Mouse (Mus musculus): ENCODE data around the gene Dpp6. TPM values are rescaled to one million over a fixed set of nuclear protein-coding genes. Genes with fewer than 3 reads are reported as not detected.

The Dpp6 gene
- total and polyA plus RNA-seq, 3 experiments, result 0.04 to 0.11 TPM; not detected in 1

GRCm38 (mm10) chr5:27336698-27337097, 519.7 kb downstream of the Dpp6 start:
- no peak overlapping the region for H3K4me3 ChIP-seq
- H3K79me2 ChIP-seq (replicated peaks; ENCODE audit: control insufficient read depth, insufficient read depth, low read length), result no peaks in the 10 kb centered on the region
- H3K4me1 ChIP-seq (ENCODE audit: control insufficient read depth, insufficient read depth, low read length), result no peaks in the 10 kb centered on the region
- WGBS, result 39% methylated on average over 2 of the region's 2 CpGs
- no peaks in the 10 kb centered on the region for H3K27me3 ChIP-seq (ENCODE audit: control insufficient read depth, insufficient read depth, low read length)
- intact Hi-C loops (cut with DNase I), result no loop called here
- no peak for TF ChIP-seq CTCF (IDR thresholded peaks at IDR 0.05)
- no peak for TF ChIP-seq POLR2A (IDR thresholded peaks at IDR 0.05; ENCODE audit: insufficient read depth, low read depth, low read length)
- TF ChIP-seq EP300 (IDR thresholded peaks at IDR 0.05; ENCODE audit: insufficient read depth, low read depth, low read length), result no peak
- H3K9ac ChIP-seq (ENCODE audit: low read depth, low read length), result no peak overlapping the region
- no peak overlapping the region for H3K27ac ChIP-seq
- no peaks in the 10 kb centered on the region for H3K36me3 ChIP-seq (ENCODE audit: control insufficient read depth, insufficient read depth, low read length)
- DNase-seq, result peak in 1 of 2 experiments; percentile 29

DNA sequence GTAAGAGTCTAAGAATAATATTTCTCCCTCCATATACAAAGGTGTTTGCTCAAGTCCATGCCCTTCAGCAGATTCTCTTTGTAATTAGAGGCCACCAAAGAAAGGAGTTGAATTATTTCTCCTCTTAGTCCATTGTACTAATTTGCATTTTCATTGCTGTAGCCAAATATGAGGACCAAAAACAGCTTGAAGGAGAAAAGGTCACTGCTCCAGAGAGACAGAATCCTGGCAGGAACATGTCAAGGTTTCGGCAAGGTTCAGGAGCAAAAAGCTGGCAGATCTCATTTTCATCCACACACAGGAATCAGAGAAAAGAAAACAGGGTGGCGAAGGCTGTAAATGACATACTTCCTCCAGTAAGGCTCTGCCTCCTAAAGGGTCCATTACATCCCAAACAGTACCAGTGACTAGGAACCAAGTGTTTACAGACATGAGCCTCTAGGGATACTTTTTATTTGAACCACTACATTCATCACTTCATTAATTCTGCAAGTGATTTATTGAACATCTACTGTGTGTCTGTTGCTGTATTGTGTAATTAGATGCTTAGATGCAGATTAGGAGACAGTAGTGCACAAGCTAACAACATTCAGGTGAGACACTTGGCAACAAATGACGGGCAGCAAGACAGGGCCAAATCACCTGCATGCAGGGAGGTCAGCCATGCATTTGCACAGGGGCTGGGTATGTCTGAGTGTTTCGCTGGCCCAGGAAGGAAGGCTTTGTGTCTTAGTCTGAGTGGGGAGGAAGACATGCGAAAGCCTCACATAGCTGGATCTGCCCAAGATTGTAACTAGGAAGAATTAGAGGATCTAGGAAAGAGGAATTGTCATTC, 522.4 kb downstream of the Dpp6 start:
- no peak for DNase-seq
- no peaks in the 10 kb centered on the region for H3K79me2 ChIP-seq (replicated peaks; ENCODE audit: control insufficient read depth, insufficient read depth, low read length)
- no peak overlapping the region for H3K4me3 ChIP-seq
- H3K4me1 ChIP-seq (ENCODE audit: control insufficient read depth, insufficient read depth, low read length), result no peaks in the 10 kb centered on the region
- 70% methylated on average over 5 of the region's 5 CpGs for WGBS
- no peak overlapping the region for H3K27ac ChIP-seq
- H3K9ac ChIP-seq (ENCODE audit: low read depth, low read length), result no peak overlapping the region
- H3K27me3 ChIP-seq (ENCODE audit: control insufficient read depth, insufficient read depth, low read length), result no peaks in the 10 kb centered on the region
- intact Hi-C loops (cut with DNase I), result no loop called here
- TF ChIP-seq EP300 (IDR thresholded peaks at IDR 0.05; ENCODE audit: insufficient read depth, low read depth, low read length) (no peak), POLR2A (IDR thresholded peaks at IDR 0.05; ENCODE audit: insufficient read depth, low read depth, low read length) (no peak)
- no peaks in the 10 kb centered on the region for H3K36me3 ChIP-seq (ENCODE audit: control insufficient read depth, insufficient read depth, low read length)

- intact Hi-C loops (cut with DNase I), result no loop called here
- H3K9ac ChIP-seq (ENCODE audit: low read depth, low read length), result no peak overlapping the region
- 63% methylated on average over 6 of the region's 6 CpGs for WGBS
- no peaks in the 10 kb centered on the region for H3K36me3 ChIP-seq (ENCODE audit: control insufficient read depth, insufficient read depth, low read length)
- H3K4me3 ChIP-seq, result no peak overlapping the region
- TF ChIP-seq EP300 (IDR thresholded peaks at IDR 0.05; ENCODE audit: insufficient read depth, low read depth, low read length), result no peak
- TF ChIP-seq POLR2A (IDR thresholded peaks at IDR 0.05; ENCODE audit: insufficient read depth, low read depth, low read length), result no peak
- no peak for TF ChIP-seq CTCF (IDR thresholded peaks at IDR 0.05)
- no peak for DNase-seq
- H3K27ac ChIP-seq, result no peak overlapping the region
- H3K27me3 ChIP-seq (ENCODE audit: control insufficient read depth, insufficient read depth, low read length), result no peaks in the 10 kb centered on the region
- no peaks in the 10 kb centered on the region for H3K4me1 ChIP-seq (ENCODE audit: control insufficient read depth, insufficient read depth, low read length)
- H3K79me2 ChIP-seq (replicated peaks; ENCODE audit: control insufficient read depth, insufficient read depth, low read length), result no peaks in the 10 kb centered on the region
These were observed 525.3 kb downstream of the Dpp6 start for GRCm38 (mm10) chr5:27342276-27342675.

DNA sequence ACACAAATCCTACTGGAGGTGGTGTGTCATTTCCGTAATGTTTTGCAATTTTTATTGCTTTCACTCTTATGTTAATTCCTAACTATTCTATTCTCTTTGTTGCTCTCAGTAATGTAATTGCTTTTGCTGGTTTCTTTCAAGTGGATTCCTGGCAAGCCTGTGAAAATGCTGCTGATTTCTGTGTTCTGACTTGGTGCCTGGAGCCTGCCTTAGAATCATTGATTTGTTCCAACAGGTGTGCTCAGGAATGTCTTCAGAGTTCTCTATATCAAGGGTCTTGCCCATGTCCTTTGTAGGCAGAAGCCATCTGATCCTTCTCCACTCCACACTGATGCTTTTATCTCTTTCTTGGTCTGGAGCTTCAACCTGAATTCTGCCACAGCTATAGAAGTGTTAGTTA, 526.6 kb downstream of the Dpp6 start:
- Histone ChIP-seq H3K79me2 (replicated peaks; ENCODE audit: control insufficient read depth, insufficient read depth, low read length) (no peaks in the 10 kb centered on the region), H3K9ac (ENCODE audit: low read depth, low read length) (no peak overlapping the region), H3K27me3 (ENCODE audit: control insufficient read depth, insufficient read depth, low read length) (no peaks in the 10 kb centered on the region), H3K4me1 (ENCODE audit: control insufficient read depth, insufficient read depth, low read length) (no peaks in the 10 kb centered on the region), H3K4me3 (no peak overlapping the region), H3K27ac (no peak overlapping the region), H3K36me3 (ENCODE audit: control insufficient read depth, insufficient read depth, low read length) (no peaks in the 10 kb centered on the region)
- WGBS, result 81% methylated on average over 1 of the region's 1 CpGs
- no peak for TF ChIP-seq POLR2A (IDR thresholded peaks at IDR 0.05; ENCODE audit: insufficient read depth, low read depth, low read length)
- TF ChIP-seq EP300 (IDR thresholded peaks at IDR 0.05; ENCODE audit: insufficient read depth, low read depth, low read length), result no peak
- no peak for TF ChIP-seq CTCF (IDR thresholded peaks at IDR 0.05)
- intact Hi-C loops (cut with DNase I), result no loop called here
- no peak for DNase-seq

- intact Hi-C loops (cut with DNase I), result no loop called here
- no peak overlapping the region for H3K27ac ChIP-seq
- H3K4me3 ChIP-seq, result no peak overlapping the region
- H3K36me3 ChIP-seq (ENCODE audit: control insufficient read depth, insufficient read depth, low read length), result no peaks in the 10 kb centered on the region
- no peaks in the 10 kb centered on the region for H3K79me2 ChIP-seq (replicated peaks; ENCODE audit: control insufficient read depth, insufficient read depth, low read length)
- DNase-seq, result no peak
- H3K4me1 ChIP-seq (ENCODE audit: control insufficient read depth, insufficient read depth, low read length), result no peaks in the 10 kb centered on the region
- WGBS, result 61% methylated on average over 5 of the region's 5 CpGs
- no peak for TF ChIP-seq CTCF (IDR thresholded peaks at IDR 0.05)
- TF ChIP-seq POLR2A (IDR thresholded peaks at IDR 0.05; ENCODE audit: insufficient read depth, low read depth, low read length), result no peak
- TF ChIP-seq EP300 (IDR thresholded peaks at IDR 0.05; ENCODE audit: insufficient read depth, low read depth, low read length), result no peak
- no peaks in the 10 kb centered on the region for H3K27me3 ChIP-seq (ENCODE audit: control insufficient read depth, insufficient read depth, low read length)
- H3K9ac ChIP-seq (ENCODE audit: low read depth, low read length), result no peak overlapping the region
These were observed 531.4 kb downstream of the Dpp6 start for GRCm38 (mm10) chr5:27348181-27349095.
